Mouse (Mus musculus) bone marrow, adult 2 months (tissue): Measurements from ENCODE around the gene Cnga2.

Source experiments
- CTCF ChIP-seq: fragments of 200-500 bp; IDR thresholded peaks from 2 replicates; pipeline ENCODE4 v1.5.1; 2011; ENCODE audit warnings: low read length, control low read depth; ENCODE audit not compliant: control insufficient read depth, insufficient read depth
- POLR2A ChIP-seq: fragments of 200-500 bp; IDR thresholded peaks from 2 replicates; pipeline ENCODE4 v1.6.1; 2011; ENCODE audit warnings: low read depth, mild to moderate bottlenecking, control low read depth, low read length, borderline replicate concordance; ENCODE audit not compliant: control insufficient read depth

- TF ChIP-seq CTCF (no peak), POLR2A (no peak)
These were observed at the start of gene Cnga2 for GRCm38 (mm10) chrX:71991549-71991948.
